Mouse (Mus musculus) forebrain, embryonic 11.5 days (tissue): ENCODE data around the gene Lor. TPM values are rescaled to one million over a fixed set of nuclear protein-coding genes. Genes with fewer than 3 reads are reported as not detected.

Experiments used
- ATAC-seq: fragments of 200-750 bp; cut with Nextera tagmentation; replicated peaks from 2 replicates; pipeline ENCODE4 v1.8.0; 2017; ENCODE audit warnings: moderate TSS enrichment; ENCODE audit not compliant: low FRiP score
- DNase-seq: peaks from one replicate; pipeline ENCODE4 v3.0.0-alpha.2; 2017; ENCODE audit warnings: low spot score
- H3K27ac ChIP-seq: fragments of 300-500 bp; sonication (generic); 2 replicates; pipeline ENCODE4 v1.5.1; 2014; ENCODE audit warnings: low read depth, low read length
- H3K27me3 ChIP-seq: fragments of 300-500 bp; sonication (generic); 2 replicates; pipeline ENCODE4 v1.6.1; 2014; ENCODE audit warnings: mild to moderate bottlenecking, low read length, mixed read lengths; ENCODE audit not compliant: control insufficient read depth, insufficient read depth
- H3K36me3 ChIP-seq: fragments of 300-500 bp; sonication (generic); 2 replicates; pipeline ENCODE4 v1.6.1; 2014; ENCODE audit warnings: mild to moderate bottlenecking, low read length, moderate library complexity, mixed read lengths; ENCODE audit not compliant: control insufficient read depth, insufficient read depth
- H3K4me1 ChIP-seq: fragments of 300-500 bp; sonication (generic); replicated peaks from 2 replicates; pipeline ENCODE4 v1.6.1; 2014; ENCODE audit warnings: low read length, mixed read lengths; ENCODE audit not compliant: control insufficient read depth, insufficient read depth
- H3K4me2 ChIP-seq: fragments of 300-500 bp; sonication (generic); 2 replicates; pipeline ENCODE4 v1.6.1; 2014; ENCODE audit warnings: low read depth, mild to moderate bottlenecking, low read length, moderate library complexity, mixed read lengths; ENCODE audit not compliant: severe bottlenecking
- H3K4me3 ChIP-seq: fragments of 300-500 bp; sonication (generic); 2 replicates; pipeline ENCODE4 v1.5.1; 2014; ENCODE audit warnings: low read depth, low read length
- H3K9ac ChIP-seq: fragments of 300-500 bp; sonication (generic); 2 replicates; pipeline ENCODE4 v1.6.1; 2014; ENCODE audit warnings: low read length
- H3K9me3 ChIP-seq: fragments of 300-500 bp; sonication (generic); 2 replicates; pipeline ENCODE4 v1.6.1; 2016; ENCODE audit warnings: low read length, mixed read lengths; ENCODE audit not compliant: control insufficient read depth
- WGBS: fragments of 180-500 bp; shearing (Covaris S2); extraction: QIAGEN DNeasy Blood & Tissue Kit; methylation state at CpG from one replicate; pipeline ENCODE4 v1.1.7; 2014; 5-methylcytosine and 5-hydroxymethylcytosine counted together
- polyA plus RNA-seq: library from polyadenylated mRNA; unstranded; fragments of >200 nt; fragmentation: Nextera tagmentation; extraction: Ambion mirVana; gene quantifications from 2 replicates; pipeline ENCODE4 v1.2.1, GENCODE M21; 2014

The Lor gene
- polyA plus RNA-seq: 0.86 and 0.99 TPM in 2 replicates

- 90% methylated on average over 2 of the region's 2 CpGs for WGBS
- Histone ChIP-seq H3K4me3 (peak within 1 kb of the TSS; percentile 67; the same call in 1 of the 2 replicates), H3K27me3 (peaks cover 14% of the 10 kb centered on the region), H3K9me3 (no peaks in the 10 kb centered on the region), H3K9ac (no peak within 1 kb of the TSS), H3K4me2 (peak within 1 kb of the TSS; percentile 83; the same call in 1 of the 2 replicates), H3K4me1 (no peaks in the 10 kb centered on the region; the same call in 1 of the 2 replicates), H3K27ac (no peak within 1 kb of the TSS), H3K36me3 (no peaks in the 10 kb centered on the region)
- ATAC-seq (no peak), DNase-seq (no peak)
These were observed at the start of gene Lor for GRCm38 (mm10) chr3:92083042-92083441. TSS of gene Lor (minus strand) at chr3:92083142.

- DNase-seq (no peak), ATAC-seq (no peak)
- H3K9ac ChIP-seq: no peak within 1 kb of the TSS
- H3K27ac ChIP-seq: no peak within 1 kb of the TSS
- H3K4me1 ChIP-seq: no peaks in the 10 kb centered on the region
- no peaks in the 10 kb centered on the region for H3K9me3 ChIP-seq
- no peak within 1 kb of the TSS for H3K4me2 ChIP-seq
- no peaks in the 10 kb centered on the region for H3K36me3 ChIP-seq
- WGBS: 86% methylated on average over 5 of the region's 5 CpGs
- no peak within 1 kb of the TSS for H3K4me3 ChIP-seq
- H3K27me3 ChIP-seq: no peaks in the 10 kb centered on the region
These were observed 40.9 kb upstream of the Lor start, which contains the start of gene Prr9 for GRCm38 (mm10) chr3:92123847-92124246. TSS of gene Prr9 (minus strand) at chr3:92123947.

- no peaks in the 10 kb centered on the region for H3K9me3 ChIP-seq
- ATAC-seq: no peak
- H3K27ac ChIP-seq: no peak overlapping the region
- H3K4me3 ChIP-seq: no peak overlapping the region
- no peak for DNase-seq
- H3K27me3 ChIP-seq: no peaks in the 10 kb centered on the region
- H3K9ac ChIP-seq: no peak overlapping the region
- H3K4me2 ChIP-seq: no peak overlapping the region
- H3K36me3 ChIP-seq: no peaks in the 10 kb centered on the region
- 91% methylated on average over 3 of the region's 3 CpGs for WGBS
- no peaks in the 10 kb centered on the region for H3K4me1 ChIP-seq
These were observed 38.0 kb upstream of the Lor start for GRCm38 (mm10) chr3:92120902-92121301.

- ATAC-seq: 0 out of 2 replicates have a peak, but pooled peaks have one; percentile 27
These were observed 35.0 kb upstream of the Lor start for GRCm38 (mm10) chr3:92117930-92118329.

GRCm38 (mm10) chr3:92111526-92111925 is 28.6 kb upstream of the Lor start:
- ATAC-seq (no peak), DNase-seq (no peak)
- Histone ChIP-seq H3K4me2 (no peak overlapping the region), H3K9ac (no peak overlapping the region), H3K27me3 (no peaks in the 10 kb centered on the region), H3K9me3 (no peaks in the 10 kb centered on the region), H3K27ac (no peak overlapping the region), H3K4me1 (no peaks in the 10 kb centered on the region), H3K4me3 (no peak overlapping the region), H3K36me3 (no peaks in the 10 kb centered on the region)

More at GRCm38 (mm10) chr3:92117930-92118329, 35.0 kb upstream of the Lor start:
- Histone ChIP-seq H3K4me2 (no peak overlapping the region), H3K27me3 (no peaks in the 10 kb centered on the region), H3K4me3 (no peak overlapping the region), H3K27ac (no peak overlapping the region), H3K9ac (no peak overlapping the region), H3K36me3 (no peaks in the 10 kb centered on the region), H3K4me1 (no peaks in the 10 kb centered on the region), H3K9me3 (no peaks in the 10 kb centered on the region)
- WGBS: 33% methylated on average over 3 of the region's 3 CpGs
- DNase-seq: no peak

GRCm38 (mm10) chr3:92110790-92111189 is 27.8 kb upstream of the Lor start:
- DNase-seq: no peak
- H3K4me1 ChIP-seq: no peaks in the 10 kb centered on the region
- ATAC-seq: peak; percentile 68
- no peaks in the 10 kb centered on the region for H3K36me3 ChIP-seq
- H3K9ac ChIP-seq: no peak overlapping the region
- no peak overlapping the region for H3K4me3 ChIP-seq
- H3K27me3 ChIP-seq: no peaks in the 10 kb centered on the region
- H3K9me3 ChIP-seq: no peaks in the 10 kb centered on the region
- H3K27ac ChIP-seq: no peak overlapping the region
- H3K4me2 ChIP-seq: no peak overlapping the region

- ATAC-seq: 0 out of 2 replicates have a peak, but pooled peaks have one; percentile 27
- Histone ChIP-seq H3K27me3 (no peaks in the 10 kb centered on the region), H3K27ac (no peak overlapping the region), H3K4me2 (no peak overlapping the region), H3K9me3 (no peaks in the 10 kb centered on the region), H3K4me3 (no peak overlapping the region), H3K4me1 (no peaks in the 10 kb centered on the region), H3K9ac (no peak overlapping the region), H3K36me3 (no peaks in the 10 kb centered on the region)
- no peak for DNase-seq
- 11% methylated on average over 6 of the region's 6 CpGs for WGBS
These were observed 23.6 kb upstream of the Lor start for GRCm38 (mm10) chr3:92106582-92106981.

- WGBS: 0% methylated on average over 54 of the region's 76 CpGs
These were observed 1.5 kb downstream of the Lor start for GRCm38 (mm10) chr3:92081285-92081931.

More at GRCm38 (mm10) chr3:92081285-92081931, 1.5 kb downstream of the Lor start:
- Histone ChIP-seq H3K36me3 (no peaks in the 10 kb centered on the region), H3K27ac (no peak overlapping the region), H3K4me1 (no peaks in the 10 kb centered on the region; the same call in 1 of the 2 replicates), H3K9me3 (no peaks in the 10 kb centered on the region), H3K4me2 (peak overlapping the region; percentile 83), H3K9ac (peak overlapping the region; percentile 62), H3K4me3 (peak overlapping the region; percentile 67), H3K27me3 (peaks cover 14% of the 10 kb centered on the region)
- ATAC-seq (peak; percentile 75), DNase-seq (peak; percentile 81)
